Mouse (Mus musculus): ENCODE data around the gene Acin1.

Gene Acin1

GRCm38 (mm10) chr14:54698733-54699132 is 12.0 kb upstream of the Acin1 start, which contains the start of gene Gm29776:
Gene Gm29776 (minus strand): TSS chr14:54698833.
- DNase-seq (ENCODE audit: low spot score in 2 of 2): no peak

GRCm38 (mm10) chr14:54696752-54697151 is 10.0 kb upstream of the Acin1 start:
- DNase-seq (ENCODE audit: low spot score in 2 of 2): no peak

GRCm38 (mm10) chr14:54695042-54695441 is 8.3 kb upstream of the Acin1 start:
- no peak for DNase-seq (ENCODE audit: low spot score in 2 of 2)

- no peak for DNase-seq (ENCODE audit: low spot score in 2 of 2)
Measured at GRCm38 (mm10) chr14:54687251-54687650, 520 bp upstream of the Acin1 start.

- DNase-seq (ENCODE audit: low spot score in 2 of 2): peak in 1 of 2 experiments; percentile 84
Measured at GRCm38 (mm10) chr14:54686063-54686521, 639 bp downstream of the Acin1 start, which contains the start of gene 1700123O20Rik. Gene 1700123O20Rik (plus strand): TSS chr14:54686216.

- DNase-seq (ENCODE audit: low spot score in 2 of 2): no peak
Measured at GRCm38 (mm10) chr14:54685471-54685870, 1.3 kb downstream of the Acin1 start.

- no peak for DNase-seq (ENCODE audit: low spot score in 2 of 2)
Measured at GRCm38 (mm10) chr14:54682396-54682795, 4.3 kb downstream of the Acin1 start.

GRCm38 (mm10) chr14:54678657-54679304 is 8.0 kb downstream of the Acin1 start:
- DNase-seq (ENCODE audit: low spot score in 2 of 2): no peak

GRCm38 (mm10) chr14:54676290-54676689 is 10.4 kb downstream of the Acin1 start:
- DNase-seq (ENCODE audit: low spot score in 2 of 2): no peak

GRCm38 (mm10) chr14:54674317-54674716 is 12.4 kb downstream of the Acin1 start:
- DNase-seq (ENCODE audit: low spot score in 2 of 2): no peak

- peak in 1 of 2 experiments; percentile 45 for DNase-seq (ENCODE audit: low spot score in 2 of 2)
Measured at GRCm38 (mm10) chr14:54669381-54669780, 17.4 kb downstream of the Acin1 start.

GRCm38 (mm10) chr14:54664477-54665222 is 22.1 kb downstream of the Acin1 start:
- DNase-seq (ENCODE audit: low spot score in 2 of 2): no peak

- DNase-seq (ENCODE audit: low spot score in 2 of 2): no peak
Measured at GRCm38 (mm10) chr14:54660009-54660408, 26.7 kb downstream of the Acin1 start.

GRCm38 (mm10) chr14:54653496-54653895 is 33.2 kb downstream of the Acin1 start:
- peak; percentile 87 to 88 for DNase-seq (ENCODE audit: low spot score in 2 of 2)

GRCm38 (mm10) chr14:54652787-54653186 is 33.9 kb downstream of the Acin1 start:
- DNase-seq (ENCODE audit: low spot score in 2 of 2): no peak

- DNase-seq (ENCODE audit: low spot score in 2 of 2): no peak
Measured at GRCm38 (mm10) chr14:54651556-54651955, 35.2 kb downstream of the Acin1 start.

- peak; percentile 52 to 84 for DNase-seq (ENCODE audit: low spot score in 2 of 2)
Measured at GRCm38 (mm10) chr14:54650621-54651454, 35.9 kb downstream of the Acin1 start.

GRCm38 (mm10) chr14:54647900-54648299 is 38.8 kb downstream of the Acin1 start:
- DNase-seq (ENCODE audit: low spot score in 2 of 2): no peak

GRCm38 (mm10) chr14:54646898-54647636 is 39.7 kb downstream of the Acin1 start:
- no peak for DNase-seq (ENCODE audit: low spot score in 2 of 2)

GRCm38 (mm10) chr14:54646455-54646854 is 40.3 kb downstream of the Acin1 start:
- no peak for DNase-seq (ENCODE audit: low spot score in 2 of 2)

GRCm38 (mm10) chr14:54644294-54644693 is 42.4 kb downstream of the Acin1 start:
- no peak for DNase-seq (ENCODE audit: low spot score in 2 of 2)
